Mouse (Mus musculus): ENCODE data around the gene Mbnl2.

GRCm38 (mm10) chr14:120298439-120298838, 23.0 kb downstream of the Mbnl2 start:
- TF ChIP-seq CTCF (IDR thresholded peaks at IDR 0.05; ENCODE audit: borderline replicate concordance, control insufficient read depth, extremely low read depth, insufficient read depth, low read length, poor library complexity) (no peak), POLR2A (IDR thresholded peaks at IDR 0.05; ENCODE audit: control insufficient read depth, extremely low read depth, insufficient read depth, low read length, poor library complexity) (no peak)

All from thymus, adult 2 months (tissue).